38 mouse cellular contexts compared by ENCODE assay signal in genomic region chr11:83774324-83774723, GRCm38 (mm10). TPM values are rescaled to one million over a fixed set of nuclear protein-coding genes. Genes with fewer than 3 reads are reported as not detected.
"Had no signal": no experiment of that assay in that cellular context is flagged by ENCODE, and none has a peak within 500 bp of the region (broad histone marks: within the 10 kb centered on the region; RNA-seq: fewer than 3 reads in every experiment).

No protein-coding gene starts in this region.

- H3K4me3 ChIP-seq: limb, embryonic 10.5 days; limb, embryonic 12.5 days; limb, embryonic 13.5 days; limb, embryonic 15.5 days; liver, embryonic 12.5 days; liver, embryonic 13.5 days; liver, embryonic 15.5 days; lung, embryonic 15.5 days; megakaryocyte, embryonic 14.5 days; midbrain, embryonic 10.5 days; midbrain, embryonic 12.5 days; midbrain, embryonic 13.5 days; midbrain, embryonic 15.5 days; myocyte; neural tube, embryonic 12.5 days had no signal

- H3K27me3 ChIP-seq: limb, embryonic 12.5 days; limb, embryonic 13.5 days; limb, embryonic 15.5 days; liver, embryonic 12.5 days; liver, embryonic 13.5 days; liver, embryonic 15.5 days; lung, embryonic 15.5 days; megakaryocyte, embryonic 14.5 days; midbrain, embryonic 12.5 days; midbrain, embryonic 13.5 days; midbrain, embryonic 15.5 days; neural tube, embryonic 12.5 days had no signal

- H3K4me1 ChIP-seq: limb, embryonic 10.5 days; limb, embryonic 12.5 days; limb, embryonic 13.5 days; limb, embryonic 15.5 days; liver, embryonic 12.5 days; liver, embryonic 13.5 days; liver, embryonic 15.5 days; lung, embryonic 15.5 days; megakaryocyte, embryonic 14.5 days; midbrain, embryonic 10.5 days; midbrain, embryonic 12.5 days; midbrain, embryonic 13.5 days; midbrain, embryonic 15.5 days; neural tube, embryonic 12.5 days had no signal

- DNase-seq: left cerebral cortex, postnatal 4 days; liver; liver, embryonic 13.5 days; liver, postnatal 0 days; lung, adult 18-20 months; lung, adult 2 months; lung, embryonic 14.5 days; lung, postnatal 10 days; lung, postnatal 14 days; lung, postnatal 36 days; lung, postnatal 4 days; midbrain, embryonic 14.5 days had no signal

- H3K9me3 ChIP-seq: limb, embryonic 10.5 days; limb, embryonic 12.5 days; limb, embryonic 13.5 days; limb, embryonic 15.5 days; liver, embryonic 12.5 days; liver, embryonic 13.5 days; liver, embryonic 15.5 days; lung, embryonic 15.5 days; megakaryocyte, embryonic 14.5 days; midbrain, embryonic 10.5 days; midbrain, embryonic 12.5 days; midbrain, embryonic 13.5 days; midbrain, embryonic 15.5 days; neural tube, embryonic 12.5 days had no signal

- H3K27ac ChIP-seq: limb, embryonic 10.5 days; limb, embryonic 12.5 days; limb, embryonic 13.5 days; limb, embryonic 15.5 days; liver, embryonic 12.5 days; liver, embryonic 13.5 days; liver, embryonic 14.5 days; liver, embryonic 15.5 days; lung, embryonic 15.5 days; macrophage; midbrain, embryonic 10.5 days; midbrain, embryonic 12.5 days; midbrain, embryonic 13.5 days; midbrain, embryonic 15.5 days; neural tube, embryonic 12.5 days had no signal

RNA-seq across cellular contexts. Expression of gene Wfdc21, which starts 27.6 kb away (rescaled TPM):
- total RNA-seq: left cerebral cortex, postnatal 10 days; left cerebral cortex, postnatal 14 days; left cerebral cortex, postnatal 25 days; left cerebral cortex, postnatal 36 days; left cerebral cortex, postnatal 4 days; midbrain, postnatal 0 days had no signal
- polyA plus RNA-seq: limb, embryonic 10.5 days; limb, embryonic 11.5 days; limb, embryonic 12.5 days; limb, embryonic 13.5 days; limb, embryonic 14.5 days; midbrain, embryonic 10.5 days; midbrain, embryonic 11.5 days; midbrain, embryonic 12.5 days; midbrain, embryonic 14.5 days; midbrain, embryonic 15.5 days; midbrain, embryonic 16.5 days; midbrain, postnatal 0 days; myocyte; neural tube, embryonic 11.5 days; neural tube, embryonic 12.5 days had no signal
